Mouse (Mus musculus) embryonic facial prominence, embryonic 11.5 days (tissue): Measurements from ENCODE around the gene Ccdc96. TPM values are rescaled to one million over a fixed set of nuclear protein-coding genes. Genes with fewer than 3 reads are reported as not detected.
A peak's percentile ranks its signal among the peaks of the same experiment; 100 is the strongest.

Experiments used
- ATAC-seq: fragments of 200-750 bp; cut with Nextera tagmentation; replicated peaks from 2 replicates; pipeline ENCODE4 v1.8.0; 2017; ENCODE audit warnings: low read depth; ENCODE audit not compliant: insufficient number of reproducible peaks, low FRiP score, low TSS enrichment
- DNase-seq: peaks from one replicate; pipeline ENCODE4 v3.0.0-alpha.2; 2015; ENCODE audit warnings: low spot score
- H3K27ac ChIP-seq: fragments of 300-500 bp; sonication (generic); replicated peaks from 2 replicates; pipeline ENCODE4 v1.5.1; 2014; ENCODE audit warnings: mild to moderate bottlenecking, low read depth, low read length, control low read depth
- H3K27me3 ChIP-seq: fragments of 300-500 bp; sonication (generic); 2 replicates; pipeline ENCODE4 v1.6.1; 2014; ENCODE audit warnings: mild to moderate bottlenecking, low read length, moderate library complexity, mixed read lengths; ENCODE audit not compliant: control insufficient read depth, insufficient read depth
- H3K36me3 ChIP-seq: fragments of 300-500 bp; sonication (generic); replicated peaks from 2 replicates; pipeline ENCODE4 v1.6.1; 2014; ENCODE audit warnings: low read depth, mild to moderate bottlenecking, low read length, moderate library complexity, mixed read lengths; ENCODE audit not compliant: control insufficient read depth, insufficient read depth
- H3K4me1 ChIP-seq: fragments of 300-500 bp; sonication (generic); 2 replicates; pipeline ENCODE4 v1.6.1; 2014; ENCODE audit warnings: low read length, mixed read lengths; ENCODE audit not compliant: control insufficient read depth, insufficient read depth
- H3K4me2 ChIP-seq: fragments of 300-500 bp; sonication (generic); 2 replicates; pipeline ENCODE4 v1.6.1; 2014; ENCODE audit warnings: low read depth, mild to moderate bottlenecking, control low read depth, low read length, moderate library complexity
- H3K4me3 ChIP-seq: fragments of 300-500 bp; sonication (generic); 2 replicates; pipeline ENCODE4 v1.5.1; 2014; ENCODE audit warnings: low read depth, low read length, control low read depth
- H3K9ac ChIP-seq: fragments of 300-500 bp; sonication (generic); replicated peaks from 2 replicates; pipeline ENCODE4 v1.6.1; 2014; ENCODE audit warnings: mild to moderate bottlenecking, control low read depth, low read length
- H3K9me3 ChIP-seq: fragments of 300-500 bp; sonication (generic); replicated peaks from 2 replicates; pipeline ENCODE4 v1.6.1; 2016; ENCODE audit warnings: mild to moderate bottlenecking, low read length, inconsistent platforms, mixed read lengths; ENCODE audit not compliant: control insufficient read depth
- WGBS: fragments of 180-500 bp; shearing (Covaris S2); extraction: QIAGEN DNeasy Blood & Tissue Kit; methylation state at CpG from one replicate; pipeline ENCODE4 v1.1.7; 2014; 5-methylcytosine and 5-hydroxymethylcytosine counted together
- polyA plus RNA-seq: library from polyadenylated mRNA; unstranded; fragments of >200 nt; fragmentation: Nextera tagmentation; extraction: Ambion mirVana; gene quantifications from 2 replicates; pipeline ENCODE4 v1.2.1, GENCODE M21; 2014

Gene Ccdc96
- polyA plus RNA-seq, 1 experiment from 2014 or later, result 1.1 TPM

DNA sequence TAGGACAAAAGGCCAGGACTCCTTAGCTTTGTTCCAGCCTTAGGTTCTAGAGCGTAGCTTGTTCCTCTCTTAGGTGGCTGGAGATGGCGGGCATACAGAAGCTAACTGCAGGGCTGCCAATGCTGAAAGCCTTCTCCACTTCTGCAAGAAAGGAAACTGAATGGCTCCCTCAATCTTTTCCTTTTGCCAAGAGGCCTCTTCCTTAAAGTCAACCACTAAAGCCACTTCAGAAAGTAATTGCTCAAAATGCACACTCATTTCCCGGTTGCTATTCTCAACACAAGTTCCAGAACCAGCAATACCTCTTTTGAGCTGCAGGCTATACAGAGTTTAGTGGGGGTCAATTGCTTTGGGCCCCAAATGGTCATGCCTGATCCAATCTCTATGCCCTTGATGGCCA lies 6.9 kb upstream of the Ccdc96 start:
- H3K9me3 ChIP-seq, result no peaks in the 10 kb centered on the region
- H3K4me2 ChIP-seq, result no peak overlapping the region
- WGBS, result 90% methylated on average over 3 of the region's 3 CpGs
- no peaks in the 10 kb centered on the region; the same call in 1 of the 2 replicates for H3K4me1 ChIP-seq
- DNase-seq (no peak), ATAC-seq (no peak)
- H3K4me3 ChIP-seq, result no peak overlapping the region
- no peak overlapping the region for H3K27ac ChIP-seq
- H3K36me3 ChIP-seq, result no peaks in the 10 kb centered on the region; the same call in 1 of the 2 replicates
- no peaks in the 10 kb centered on the region for H3K27me3 ChIP-seq
- H3K9ac ChIP-seq, result no peak overlapping the region

DNA sequence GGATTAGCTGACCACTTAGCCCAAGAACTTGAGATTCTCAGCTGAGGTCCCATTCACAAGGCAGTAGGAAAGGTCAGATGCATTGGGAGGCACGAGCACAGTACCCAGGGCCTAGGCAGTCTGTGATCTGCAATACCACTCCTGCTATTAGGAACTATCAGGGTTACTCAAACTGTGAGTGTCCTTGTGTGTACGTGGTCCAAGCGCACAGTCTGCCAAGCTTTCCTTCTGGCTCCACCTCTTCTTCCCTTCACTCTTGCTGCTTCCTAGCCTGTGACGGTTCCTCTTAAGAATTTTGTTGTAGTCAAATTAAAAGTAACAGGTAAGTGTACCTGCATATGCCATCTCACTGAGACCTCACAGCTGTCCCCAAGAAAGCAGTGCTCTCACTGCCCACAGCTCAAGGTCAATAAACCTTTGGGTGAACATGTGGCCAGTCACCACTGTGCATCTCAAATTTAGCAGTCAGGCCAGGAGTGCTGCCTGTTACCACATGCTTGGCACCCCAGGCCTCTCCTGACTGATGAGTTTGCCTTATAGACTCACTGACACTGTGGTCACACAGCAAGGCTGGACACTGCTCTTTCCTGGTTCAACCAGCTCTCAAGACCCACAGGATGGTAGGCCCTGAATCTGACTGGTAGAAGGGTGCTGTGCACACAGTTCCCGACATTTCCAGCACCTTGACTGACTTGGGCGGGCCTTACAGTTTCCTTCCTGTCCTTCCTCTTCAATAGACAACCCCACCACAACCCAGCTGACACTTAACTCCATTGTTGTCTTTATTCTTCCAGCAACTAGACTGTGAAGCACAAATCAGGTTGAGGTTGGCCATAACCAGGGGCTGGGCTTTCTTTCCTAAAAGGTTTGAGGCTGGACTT lies 5.6 kb upstream of the Ccdc96 start:
- H3K36me3 ChIP-seq, result no peaks in the 10 kb centered on the region; the same call in 1 of the 2 replicates
- no peak overlapping the region for H3K27ac ChIP-seq
- H3K4me2 ChIP-seq, result no peak overlapping the region
- H3K4me3 ChIP-seq, result no peak overlapping the region
- H3K27me3 ChIP-seq, result no peaks in the 10 kb centered on the region
- no peak overlapping the region for H3K9ac ChIP-seq
- ATAC-seq, result no peak
- H3K9me3 ChIP-seq, result no peaks in the 10 kb centered on the region
- DNase-seq, result no peak
- H3K4me1 ChIP-seq, result no peaks in the 10 kb centered on the region; the same call in none of the 2 replicates
- WGBS, result 90% methylated on average over 6 of the region's 6 CpGs

DNA sequence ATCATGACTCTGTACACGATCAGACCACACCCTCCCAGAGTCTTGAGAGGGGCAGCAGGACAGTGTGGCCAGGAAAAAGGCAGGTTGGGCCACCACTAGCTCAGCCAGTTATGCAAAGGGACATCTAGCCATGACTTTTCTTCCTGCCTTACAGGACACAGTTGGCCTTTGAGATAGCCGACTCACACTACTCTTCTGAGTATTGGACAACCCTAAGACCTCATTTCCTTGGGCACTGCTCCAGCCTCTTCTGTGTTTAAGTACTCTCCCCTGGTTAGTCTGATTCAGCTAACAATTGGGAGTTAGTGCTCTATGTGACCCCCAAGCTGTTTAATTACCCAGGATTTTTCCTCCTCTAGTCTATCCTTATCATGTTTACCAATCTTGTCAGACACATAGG lies 4.7 kb upstream of the Ccdc96 start:
- Histone ChIP-seq H3K4me1 (no peaks in the 10 kb centered on the region; the same call in none of the 2 replicates), H3K27ac (no peak overlapping the region), H3K9me3 (no peaks in the 10 kb centered on the region), H3K4me3 (no peak overlapping the region), H3K4me2 (no peak overlapping the region), H3K9ac (no peak overlapping the region), H3K36me3 (no peaks in the 10 kb centered on the region; the same call in 1 of the 2 replicates), H3K27me3 (no peaks in the 10 kb centered on the region)
- DNase-seq (no peak), ATAC-seq (no peak)
- WGBS, result 86% methylated on average over 2 of the region's 2 CpGs

DNA sequence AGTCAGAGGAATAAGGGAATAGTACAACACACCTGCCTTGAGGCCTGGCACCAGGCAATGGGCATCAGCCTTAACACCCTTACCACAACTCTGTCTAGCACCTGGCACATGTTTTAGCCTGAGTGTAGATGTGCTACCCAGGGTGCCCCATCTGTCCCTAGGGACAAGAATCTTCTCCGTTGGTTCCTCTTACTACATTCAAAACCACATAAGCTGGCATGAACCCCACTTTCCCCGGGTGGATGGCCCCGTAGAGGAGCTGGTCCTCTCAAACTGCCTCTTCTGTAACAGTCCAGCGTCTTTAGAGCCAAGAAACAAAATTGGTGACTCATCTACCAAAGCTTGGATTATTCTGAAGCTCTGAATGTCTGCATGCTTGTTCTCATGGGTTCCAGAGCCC lies 4.0 kb upstream of the Ccdc96 start:
- H3K4me2 ChIP-seq, result no peak overlapping the region
- H3K4me1 ChIP-seq, result no peaks in the 10 kb centered on the region; the same call in none of the 2 replicates
- ATAC-seq (no peak), DNase-seq (no peak)
- H3K36me3 ChIP-seq, result no peaks in the 10 kb centered on the region; the same call in 1 of the 2 replicates
- no peaks in the 10 kb centered on the region for H3K9me3 ChIP-seq
- no peak overlapping the region for H3K4me3 ChIP-seq
- H3K27me3 ChIP-seq, result peaks cover 3% of the 10 kb centered on the region; the same call in 1 of the 2 replicates
- H3K9ac ChIP-seq, result no peak overlapping the region
- no peak overlapping the region for H3K27ac ChIP-seq
- 91% methylated on average over 4 of the region's 4 CpGs for WGBS

DNA sequence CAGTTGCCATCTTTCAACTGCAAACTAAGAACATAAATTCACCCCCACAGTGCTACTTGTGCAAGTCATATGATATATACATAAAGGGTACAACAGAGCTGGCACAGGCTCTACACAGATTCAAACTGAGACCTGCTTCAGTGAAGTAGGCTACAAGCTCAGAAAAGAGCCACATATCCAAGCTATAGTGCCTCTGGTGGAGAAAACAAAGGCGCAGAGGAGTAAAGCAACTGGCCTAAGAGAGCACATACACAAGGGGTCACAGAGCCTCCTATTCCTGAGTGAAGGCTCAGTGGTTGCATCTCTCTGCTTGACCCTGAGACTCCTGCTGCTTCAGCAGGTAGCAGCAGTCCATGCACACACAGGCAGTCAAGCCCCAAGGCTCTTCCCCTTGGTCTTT lies 3.3 kb upstream of the Ccdc96 start:
- no peak for DNase-seq
- Histone ChIP-seq H3K4me2 (no peak overlapping the region), H3K36me3 (no peaks in the 10 kb centered on the region; the same call in 1 of the 2 replicates), H3K9me3 (no peaks in the 10 kb centered on the region), H3K27me3 (peaks cover 3% of the 10 kb centered on the region; the same call in 1 of the 2 replicates), H3K4me1 (no peaks in the 10 kb centered on the region; the same call in none of the 2 replicates), H3K27ac (no peak overlapping the region), H3K4me3 (no peak overlapping the region), H3K9ac (no peak overlapping the region)
- WGBS, result 83% methylated on average over 1 of the region's 1 CpGs
- ATAC-seq, result no peak

DNA sequence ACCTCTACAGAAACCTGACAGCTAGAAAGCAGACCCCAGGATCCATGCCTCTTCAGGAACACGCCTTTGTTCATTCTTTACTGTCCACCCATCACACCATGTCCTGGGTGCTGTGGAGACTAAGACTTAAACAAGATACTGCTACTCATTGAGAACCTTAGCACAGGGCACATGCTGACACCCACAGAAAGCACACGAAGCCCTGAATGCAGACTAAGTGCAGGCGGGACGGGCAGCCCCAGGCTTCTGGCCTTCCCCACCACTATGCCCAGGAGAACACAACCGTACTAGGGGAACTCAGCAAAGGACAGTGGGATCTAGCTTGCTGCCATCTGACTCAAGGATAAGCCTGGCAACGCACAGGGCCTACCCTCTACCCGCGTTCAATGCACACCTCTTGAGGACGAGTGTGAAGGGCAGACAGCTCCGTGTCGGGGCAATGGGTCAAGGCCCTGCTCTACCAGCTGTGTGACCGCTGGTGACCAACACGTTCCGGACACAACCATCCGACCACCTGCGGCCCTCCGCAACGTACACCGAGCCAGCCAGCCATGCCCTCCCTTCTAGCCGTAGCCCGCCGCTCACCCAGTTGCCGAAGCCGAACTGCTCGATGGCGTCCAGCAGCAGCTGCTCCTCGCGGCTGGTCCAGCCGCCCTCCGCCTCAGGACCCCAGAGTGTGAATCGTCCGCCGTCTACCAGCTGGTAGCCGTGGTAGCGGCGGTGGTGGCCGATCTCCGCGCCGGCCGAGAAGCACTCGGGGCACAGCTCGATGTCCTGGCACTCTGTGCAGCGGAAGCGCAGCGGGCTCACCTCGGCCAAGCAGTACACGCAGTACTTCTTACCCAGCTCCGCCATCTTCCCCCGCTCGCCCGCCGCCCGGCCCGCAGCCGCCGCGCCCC lies 936 bp upstream of the Ccdc96 start:
- DNase-seq (no peak), ATAC-seq (peak; percentile 11; the same call in 1 of the 2 replicates)
- H3K4me3 ChIP-seq, result peak overlapping the region; percentile 85
- peaks cover 3% of the 10 kb centered on the region; the same call in 1 of the 2 replicates for H3K27me3 ChIP-seq
- H3K4me2 ChIP-seq, result peak overlapping the region; percentile 77
- H3K9me3 ChIP-seq, result no peaks in the 10 kb centered on the region
- no peaks in the 10 kb centered on the region; the same call in 1 of the 2 replicates for H3K36me3 ChIP-seq
- peak overlapping the region; percentile 86 for H3K9ac ChIP-seq
- H3K27ac ChIP-seq, result no peak overlapping the region
- H3K4me1 ChIP-seq, result no peaks in the 10 kb centered on the region; the same call in none of the 2 replicates
- WGBS, result 1% methylated on average over 56 of the region's 58 CpGs

DNA sequence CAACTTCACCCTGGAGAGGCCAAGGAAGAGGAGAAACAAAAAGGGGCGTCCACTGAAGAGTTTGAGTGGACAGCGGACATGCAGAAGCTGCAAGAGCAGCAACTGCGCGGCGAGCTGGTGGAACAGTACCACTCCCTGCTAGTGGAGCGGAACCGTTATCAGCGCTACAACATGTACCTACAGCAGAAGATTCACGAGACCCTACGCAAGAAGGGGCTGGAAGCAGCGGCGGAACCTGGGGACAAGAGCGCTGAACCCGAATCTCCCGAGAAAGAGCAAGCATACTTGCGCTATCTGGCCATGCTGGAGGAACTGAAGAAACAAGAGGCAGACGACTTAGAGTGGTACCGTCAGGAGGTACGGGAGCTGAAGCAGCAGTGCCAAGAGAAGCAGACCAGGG lies 918 bp downstream of the Ccdc96 start:
- no peak overlapping the region for H3K9ac ChIP-seq

More for the DNA sequence above, 918 bp downstream of the Ccdc96 start:
- Histone ChIP-seq H3K9me3 (no peaks in the 10 kb centered on the region), H3K4me2 (peak overlapping the region; percentile 84), H3K4me1 (no peaks in the 10 kb centered on the region; the same call in none of the 2 replicates), H3K36me3 (no peaks in the 10 kb centered on the region; the same call in 1 of the 2 replicates), H3K27ac (no peak overlapping the region), H3K4me3 (no peak overlapping the region), H3K27me3 (peaks cover 3% of the 10 kb centered on the region; the same call in 1 of the 2 replicates)
- WGBS, result 39% methylated on average over 19 of the region's 19 CpGs
- ATAC-seq, result no peak
- no peak for DNase-seq
